Mouse (Mus musculus): Measurements from ENCODE around the gene Gm45062. TPM values are rescaled to one million over a fixed set of nuclear protein-coding genes. Genes with fewer than 3 reads are reported as not detected.

Gm45062 gene
- total and polyA plus RNA-seq, 3 experiments = 2.2 to 3.6 TPM; not detected in 1

GRCm38 (mm10) chr6:8619582-8620350 lies 360.5 kb downstream of the Gm45062 start:
- H3K9ac ChIP-seq (ENCODE audit: control insufficient read depth, low read depth, low read length, poor library complexity, severe bottlenecking) = no peak overlapping the region
- peak; percentile 66 for TF ChIP-seq TCF12 (IDR thresholded peaks at IDR 0.05; ENCODE audit: low read depth, low read length)
- no peak for TF ChIP-seq POLR2AphosphoS2 (IDR thresholded peaks at IDR 0.05; ENCODE audit: low read length)
- TF ChIP-seq NRF1 (IDR thresholded peaks at IDR 0.05; ENCODE audit: insufficient read depth, low read depth, low read length, poor library complexity, severe bottlenecking) = no peak
- TF ChIP-seq SIN3A (IDR thresholded peaks at IDR 0.05; ENCODE audit: low read length) = peak; percentile 36; the same call in 1 of the 2 replicates
- TF ChIP-seq RCOR1 (IDR thresholded peaks at IDR 0.05; ENCODE audit: low read depth, low read length) = peak; percentile 68; the same call in 1 of the 2 replicates
- no peak for TF ChIP-seq HCFC1 (IDR thresholded peaks at IDR 0.05; ENCODE audit: low read depth, low read length)
- TF ChIP-seq ELF1 (IDR thresholded peaks at IDR 0.05; ENCODE audit: low read depth, low read length) = no peak
- no peak for TF ChIP-seq POLR2A (IDR thresholded peaks at IDR 0.05; ENCODE audit: control insufficient read depth in 1 of 2, insufficient read depth in 1 of 2, low read depth in 1 of 2, low read length in 2 of 2, poor library complexity in 1 of 2)
- TF ChIP-seq MEF2A (IDR thresholded peaks at IDR 0.05; ENCODE audit: extremely low read depth, insufficient replicate concordance, low read depth, low read length, poor library complexity, severe bottlenecking) = peak; percentile 43; the same call in 1 of the 2 replicates
- no peak for TF ChIP-seq MAX (IDR thresholded peaks at IDR 0.05; ENCODE audit: low read length)
- no peak for TF ChIP-seq USF1 (IDR thresholded peaks at IDR 0.05; ENCODE audit: low read depth, low read length)
- TF ChIP-seq GATA1 (IDR thresholded peaks at IDR 0.05; ENCODE audit: low read depth, low read length) = peak; percentile 61
- TF ChIP-seq ZNF384 (IDR thresholded peaks at IDR 0.05; ENCODE audit: low read depth, low read length) = no peak
- no peak for TF ChIP-seq E2F4 (IDR thresholded peaks at IDR 0.05; ENCODE audit: borderline replicate concordance, low read depth, low read length)
- no peak for TF ChIP-seq RAD21 (IDR thresholded peaks at IDR 0.05; ENCODE audit: low read depth, low read length)
- TF ChIP-seq CHD2 (IDR thresholded peaks at IDR 0.05; ENCODE audit: low read length) = no peak
- TF ChIP-seq NELFE (IDR thresholded peaks at IDR 0.05; ENCODE audit: low read depth, low read length) = no peak
- peak; percentile 80 to 83 for TF ChIP-seq EP300 (IDR thresholded peaks at IDR 0.05; ENCODE audit: low read depth in 1 of 2, low read length in 2 of 2)
- TF ChIP-seq TBP (IDR thresholded peaks at IDR 0.05; ENCODE audit: low read depth, low read length) = 0 out of 2 replicates have a peak, but pooled peaks have one; percentile 28
- no peak for TF ChIP-seq UBTF (IDR thresholded peaks at IDR 0.05; ENCODE audit: borderline replicate concordance, insufficient read depth, low read depth, low read length)
- peak; percentile 63 for TF ChIP-seq ETS1 (IDR thresholded peaks at IDR 0.05; ENCODE audit: low read depth, low read length)
- no peak for TF ChIP-seq CTCF (IDR thresholded peaks at IDR 0.05 in 2 of 3, conservative IDR thresholded peaks at IDR 0.05 in 1 of 3; ENCODE audit: control insufficient read depth in 1 of 3, insufficient read depth in 1 of 3, low read depth in 2 of 3, low read length in 3 of 3, poor library complexity in 1 of 3, severe bottlenecking in 1 of 3)
- peak; percentile 62; the same call in 1 of the 2 replicates for TF ChIP-seq MYB (IDR thresholded peaks at IDR 0.05; ENCODE audit: low read depth, low read length)
- no peak for TF ChIP-seq ZMIZ1 (IDR thresholded peaks at IDR 0.05; ENCODE audit: low read depth, low read length)
- TF ChIP-seq SMC3 (IDR thresholded peaks at IDR 0.05; ENCODE audit: low read depth, low read length) = no peak
- H3K79me2 ChIP-seq (ENCODE audit: control insufficient read depth, insufficient read depth, low read length, poor library complexity) = no peaks in the 10 kb centered on the region
- peak; percentile 74 for DNase-seq (ENCODE audit: low read depth, low spot score)
- no peak overlapping the region for H3K4me3 ChIP-seq (ENCODE audit: control insufficient read depth in 1 of 2, insufficient read depth in 1 of 2, low read depth in 2 of 2, low read length in 2 of 2)
- peaks cover 0 to 21% of the 10 kb centered on the region in 2 experiments; a peak in 2 of 4 replicates for H3K36me3 ChIP-seq (ENCODE audit: control insufficient read depth in 1 of 2, insufficient read depth in 2 of 2, low read length in 2 of 2)
- H3K27ac ChIP-seq (ENCODE audit: control insufficient read depth, low read depth, low read length) = peak overlapping the region; percentile 42
- no peaks in the 10 kb centered on the region for H3K27me3 ChIP-seq (ENCODE audit: control insufficient read depth in 1 of 2, insufficient read depth in 2 of 2, low read length in 2 of 2)
- peaks cover 7 to 17% of the 10 kb centered on the region in 2 experiments for H3K4me1 ChIP-seq (ENCODE audit: control insufficient read depth in 1 of 2, insufficient read depth in 2 of 2, low read length in 2 of 2)
- H3K9me3 ChIP-seq (replicated peaks; ENCODE audit: insufficient read depth, low read length) = no peaks in the 10 kb centered on the region
